Mouse (Mus musculus): ENCODE measurements around the gene Lrrc27. TPM values are rescaled to one million over a fixed set of nuclear protein-coding genes. Genes with fewer than 3 reads are reported as not detected.

Gene Lrrc27
- polyA plus RNA-seq, 1 experiment from 2014 or later = 2.6 TPM

DNA sequence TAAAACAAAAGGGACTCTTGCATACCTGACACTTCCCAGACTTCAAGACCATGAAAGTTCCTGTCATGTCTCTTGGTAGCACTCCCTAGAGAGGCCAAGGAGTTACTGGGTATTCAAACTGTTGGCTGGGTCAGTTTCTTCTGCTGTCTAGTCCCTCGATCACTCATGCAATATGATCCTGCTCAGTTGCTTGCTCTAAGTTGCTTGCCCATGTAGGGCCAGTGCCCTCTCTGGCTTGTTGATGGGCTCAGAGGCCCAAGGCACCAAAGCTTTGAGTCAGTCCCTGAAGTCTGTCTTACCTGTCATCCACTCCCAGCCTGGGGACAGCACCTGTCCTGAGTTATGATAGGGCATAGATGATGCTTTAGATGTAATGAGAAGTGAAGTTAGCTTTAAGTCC is 58.0 kb downstream of the Lrrc27 start:
- Histone ChIP-seq H3K9ac (ENCODE audit: low read depth, low read length) (no peak overlapping the region), H3K4me1 (replicated peaks; ENCODE audit: control insufficient read depth, insufficient read depth, low read length) (peaks cover 25% of the 10 kb centered on the region), H3K4me3 (ENCODE audit: low read depth, low read length) (no peak overlapping the region), H3K27me3 (replicated peaks; ENCODE audit: control insufficient read depth, insufficient read depth, low read length) (no peaks in the 10 kb centered on the region), H3K36me3 (ENCODE audit: control insufficient read depth, insufficient read depth, low read length) (no peaks in the 10 kb centered on the region), H3K27ac (ENCODE audit: low read depth, low read length) (no peak overlapping the region), H3K4me2 (no peak overlapping the region), H3K9me3 (ENCODE audit: control insufficient read depth, low read length) (no peaks in the 10 kb centered on the region)
- 79% methylated on average over 1 of the region's 1 CpGs for WGBS
- ATAC-seq (replicated peaks; ENCODE audit: low FRiP score) (no peak), DNase-seq (ENCODE audit: low spot score) (no peak)

DNA sequence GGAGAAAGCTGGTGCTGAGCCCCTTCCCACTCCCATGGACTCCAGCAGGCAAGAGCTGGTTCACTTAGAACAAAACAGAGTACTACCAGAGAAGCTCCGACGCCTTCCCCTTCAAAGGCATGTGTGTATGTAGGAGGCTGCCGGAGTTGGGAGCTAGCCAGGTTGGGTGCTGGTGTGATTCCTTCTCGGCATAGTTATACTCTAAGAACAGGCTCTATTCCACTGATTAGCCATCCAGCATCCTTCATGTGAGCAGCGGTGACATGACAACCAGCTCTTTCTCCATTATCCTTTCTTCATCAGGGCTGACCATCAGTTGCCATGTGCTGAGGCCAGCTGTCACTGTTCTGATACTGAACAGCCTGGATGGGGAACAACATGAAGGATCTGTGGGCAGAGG is 59.1 kb downstream of the Lrrc27 start:
- no peaks in the 10 kb centered on the region for H3K36me3 ChIP-seq (ENCODE audit: control insufficient read depth, insufficient read depth, low read length)
- no peak overlapping the region for H3K4me3 ChIP-seq (ENCODE audit: low read depth, low read length)
- H3K9ac ChIP-seq (ENCODE audit: low read depth, low read length) = no peak overlapping the region
- ATAC-seq (replicated peaks; ENCODE audit: low FRiP score) = no peak
- H3K4me2 ChIP-seq = no peak overlapping the region
- no peaks in the 10 kb centered on the region for H3K27me3 ChIP-seq (replicated peaks; ENCODE audit: control insufficient read depth, insufficient read depth, low read length)
- H3K9me3 ChIP-seq (ENCODE audit: control insufficient read depth, low read length) = no peaks in the 10 kb centered on the region
- WGBS = 84% methylated on average over 5 of the region's 5 CpGs
- no peak for DNase-seq (ENCODE audit: low spot score)
- H3K27ac ChIP-seq (ENCODE audit: low read depth, low read length) = no peak overlapping the region
- peaks cover 25% of the 10 kb centered on the region for H3K4me1 ChIP-seq (replicated peaks; ENCODE audit: control insufficient read depth, insufficient read depth, low read length)

DNA sequence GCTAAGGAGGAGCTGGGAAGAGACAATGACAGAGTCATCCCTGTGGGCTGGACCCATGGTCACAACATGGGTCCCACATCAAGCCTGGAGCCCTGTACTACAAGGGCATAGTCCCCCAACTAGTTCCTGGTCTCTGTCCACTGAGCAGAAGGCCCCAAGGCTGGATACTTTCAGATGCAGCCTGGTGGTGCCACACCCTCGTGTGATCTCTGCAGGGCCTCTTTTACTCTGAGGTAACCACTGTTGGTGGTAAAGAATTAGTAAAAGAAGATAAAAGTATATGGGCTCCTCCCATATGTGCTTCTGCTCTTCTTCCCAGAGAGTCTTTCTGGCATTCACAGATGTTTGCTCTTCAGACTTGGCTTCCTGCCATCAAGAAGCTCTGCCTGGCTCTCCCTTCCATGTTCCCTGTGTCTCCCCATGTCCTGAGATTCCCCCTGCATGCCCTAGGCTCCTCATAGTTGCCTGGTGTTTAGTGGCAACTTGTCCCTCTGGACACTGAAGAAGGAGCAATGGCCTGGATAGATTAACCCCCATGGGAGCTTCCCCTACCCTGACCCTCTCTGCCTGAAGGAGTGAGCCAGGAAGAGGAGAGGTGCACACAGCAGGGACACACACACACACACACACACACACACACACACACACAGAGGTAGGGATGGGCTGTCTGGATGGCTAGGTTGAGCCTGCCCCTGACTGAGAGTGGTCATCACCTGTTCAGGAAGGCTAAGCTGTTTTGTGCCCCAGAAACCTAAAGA is 60.0 kb downstream of the Lrrc27 start:
- ATAC-seq (replicated peaks; ENCODE audit: low FRiP score) = 0 out of 2 replicates have a peak, but pooled peaks have one; percentile 44

DNA sequence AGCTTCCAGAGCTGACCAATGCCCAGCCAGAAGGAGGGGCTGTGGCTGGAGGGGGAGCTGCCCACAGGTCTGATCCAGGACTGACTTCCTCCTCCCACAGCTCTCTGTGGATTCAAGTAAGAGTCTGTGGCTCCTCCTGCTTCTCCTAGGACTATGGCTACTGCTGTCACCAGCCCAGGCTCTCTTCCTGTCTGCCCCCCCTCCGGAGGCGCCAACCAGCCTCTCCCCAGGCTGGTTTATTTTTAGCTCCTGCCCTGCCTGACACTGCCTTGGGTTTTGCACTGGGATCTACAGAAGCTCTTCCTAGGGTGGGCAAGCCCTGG is 60.6 kb downstream of the Lrrc27 start:
- no peak overlapping the region for H3K4me3 ChIP-seq (ENCODE audit: low read depth, low read length)
- no peaks in the 10 kb centered on the region for H3K9me3 ChIP-seq (ENCODE audit: control insufficient read depth, low read length)
- no peak for DNase-seq (ENCODE audit: low spot score)
- peak; percentile 61 for ATAC-seq (replicated peaks; ENCODE audit: low FRiP score)
- H3K27ac ChIP-seq (ENCODE audit: low read depth, low read length) = peak overlapping the region; percentile 63; the same call in 1 of the 2 replicates
- 32% methylated on average over 2 of the region's 2 CpGs for WGBS
- H3K27me3 ChIP-seq (replicated peaks; ENCODE audit: control insufficient read depth, insufficient read depth, low read length) = no peaks in the 10 kb centered on the region
- no peak overlapping the region for H3K9ac ChIP-seq (ENCODE audit: low read depth, low read length)
- H3K4me2 ChIP-seq = 0 out of 2 replicates have a peak overlapping the region, but pooled peaks have one; percentile 14
- H3K36me3 ChIP-seq (ENCODE audit: control insufficient read depth, insufficient read depth, low read length) = no peaks in the 10 kb centered on the region
- H3K4me1 ChIP-seq (replicated peaks; ENCODE audit: control insufficient read depth, insufficient read depth, low read length) = peaks cover 25% of the 10 kb centered on the region

More for the DNA sequence above, 60.0 kb downstream of the Lrrc27 start:
- WGBS = 36% methylated on average over 1 of the region's 1 CpGs
- H3K4me1 ChIP-seq (replicated peaks; ENCODE audit: control insufficient read depth, insufficient read depth, low read length) = peaks cover 25% of the 10 kb centered on the region
- no peak overlapping the region for H3K4me3 ChIP-seq (ENCODE audit: low read depth, low read length)
- H3K4me2 ChIP-seq = 0 out of 2 replicates have a peak overlapping the region, but pooled peaks have one; percentile 14
- H3K9me3 ChIP-seq (ENCODE audit: control insufficient read depth, low read length) = no peaks in the 10 kb centered on the region
- no peak for DNase-seq (ENCODE audit: low spot score)
- no peaks in the 10 kb centered on the region for H3K27me3 ChIP-seq (replicated peaks; ENCODE audit: control insufficient read depth, insufficient read depth, low read length)
- no peak overlapping the region; the same call in 1 of the 2 replicates for H3K9ac ChIP-seq (ENCODE audit: low read depth, low read length)
- no peaks in the 10 kb centered on the region for H3K36me3 ChIP-seq (ENCODE audit: control insufficient read depth, insufficient read depth, low read length)
- H3K27ac ChIP-seq (ENCODE audit: low read depth, low read length) = peak overlapping the region; percentile 63

DNA sequence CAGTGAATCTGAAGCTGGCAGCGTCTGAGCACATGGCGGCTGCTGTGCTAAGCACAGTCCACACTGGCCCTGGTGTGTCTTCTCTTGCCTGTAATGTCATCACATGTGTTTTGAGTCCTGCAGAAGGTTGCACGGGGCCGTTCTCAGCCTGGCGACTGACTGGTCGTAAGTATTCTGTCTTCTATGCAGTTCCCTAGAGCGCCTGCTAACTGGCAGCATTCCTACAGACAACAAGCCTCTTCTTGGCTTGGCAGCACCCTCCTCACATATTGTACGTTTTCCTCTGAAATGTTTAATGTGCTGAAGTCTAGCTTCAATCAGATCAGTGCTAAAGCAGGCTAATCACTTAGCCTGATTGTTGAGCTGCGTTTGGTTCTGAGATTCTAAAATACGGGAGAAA is 62.8 kb downstream of the Lrrc27 start:
- peaks cover 26% of the 10 kb centered on the region for H3K4me1 ChIP-seq (replicated peaks; ENCODE audit: control insufficient read depth, insufficient read depth, low read length)
- DNase-seq (ENCODE audit: low spot score) (no peak), ATAC-seq (replicated peaks; ENCODE audit: low FRiP score) (no peak)
- no peak overlapping the region for H3K9ac ChIP-seq (ENCODE audit: low read depth, low read length)
- no peaks in the 10 kb centered on the region for H3K27me3 ChIP-seq (replicated peaks; ENCODE audit: control insufficient read depth, insufficient read depth, low read length)
- no peaks in the 10 kb centered on the region for H3K36me3 ChIP-seq (ENCODE audit: control insufficient read depth, insufficient read depth, low read length)
- H3K9me3 ChIP-seq (ENCODE audit: control insufficient read depth, low read length) = no peaks in the 10 kb centered on the region
- no peak overlapping the region for H3K4me2 ChIP-seq
- no peak overlapping the region for H3K27ac ChIP-seq (ENCODE audit: low read depth, low read length)
- no peak overlapping the region for H3K4me3 ChIP-seq (ENCODE audit: low read depth, low read length)
- 74% methylated on average over 10 of the region's 10 CpGs for WGBS

DNA sequence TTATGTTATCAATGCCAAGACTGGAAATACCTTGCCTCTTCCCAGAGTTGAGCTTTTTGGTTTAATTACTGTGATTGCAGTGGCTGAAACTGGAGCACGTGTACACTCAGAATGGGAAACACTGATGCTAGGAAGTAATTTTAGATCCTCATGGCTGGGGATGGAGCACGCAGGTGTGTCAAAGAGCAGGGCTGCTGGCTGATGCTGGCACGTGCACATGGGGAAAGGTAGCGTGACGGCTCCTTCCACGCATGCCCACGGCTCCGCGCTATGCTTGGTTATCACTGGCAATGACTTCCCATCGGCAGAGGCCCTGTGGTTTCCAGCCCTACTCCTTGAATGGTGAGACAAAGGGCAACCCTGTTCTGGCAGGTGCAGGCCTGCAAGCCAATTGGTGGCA is 63.4 kb downstream of the Lrrc27 start:
- no peak overlapping the region for H3K4me3 ChIP-seq (ENCODE audit: low read depth, low read length)
- H3K9me3 ChIP-seq (ENCODE audit: control insufficient read depth, low read length) = no peaks in the 10 kb centered on the region
- 90% methylated on average over 10 of the region's 10 CpGs for WGBS
- no peak overlapping the region for H3K4me2 ChIP-seq
- H3K9ac ChIP-seq (ENCODE audit: low read depth, low read length) = no peak overlapping the region
- H3K27ac ChIP-seq (ENCODE audit: low read depth, low read length) = no peak overlapping the region
- no peak for ATAC-seq (replicated peaks; ENCODE audit: low FRiP score)
- H3K27me3 ChIP-seq (replicated peaks; ENCODE audit: control insufficient read depth, insufficient read depth, low read length) = no peaks in the 10 kb centered on the region
- H3K4me1 ChIP-seq (replicated peaks; ENCODE audit: control insufficient read depth, insufficient read depth, low read length) = peaks cover 32% of the 10 kb centered on the region
- no peak for DNase-seq (ENCODE audit: low spot score)
- H3K36me3 ChIP-seq (ENCODE audit: control insufficient read depth, insufficient read depth, low read length) = no peaks in the 10 kb centered on the region

DNA sequence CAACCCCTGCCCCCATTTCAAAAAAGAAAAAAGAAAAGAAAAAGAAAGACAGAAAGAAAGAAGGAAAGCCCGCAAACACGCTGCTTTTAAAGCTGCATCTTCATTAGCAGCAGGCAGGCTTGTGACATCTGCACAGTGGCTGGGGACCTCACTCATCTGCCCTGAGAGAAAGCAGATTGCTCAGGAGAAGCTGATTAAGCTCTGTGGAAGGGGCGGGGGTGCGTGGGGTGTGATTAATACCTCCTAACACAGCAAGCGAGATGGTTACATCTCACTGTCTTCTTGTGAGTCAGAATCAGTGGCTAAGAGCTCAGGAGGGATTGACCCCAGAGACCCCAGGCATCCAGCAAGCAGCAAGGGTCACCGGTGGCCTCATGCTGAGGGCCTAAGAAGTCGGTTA is 64.7 kb downstream of the Lrrc27 start:
- WGBS = 80% methylated on average over 7 of the region's 7 CpGs
- DNase-seq (ENCODE audit: low spot score) (no peak), ATAC-seq (replicated peaks; ENCODE audit: low FRiP score) (no peak)
- H3K36me3 ChIP-seq (ENCODE audit: control insufficient read depth, insufficient read depth, low read length) = no peaks in the 10 kb centered on the region
- no peak overlapping the region for H3K4me3 ChIP-seq (ENCODE audit: low read depth, low read length)
- H3K27ac ChIP-seq (ENCODE audit: low read depth, low read length) = no peak overlapping the region
- H3K9ac ChIP-seq (ENCODE audit: low read depth, low read length) = no peak overlapping the region
- peaks cover 28% of the 10 kb centered on the region for H3K4me1 ChIP-seq (replicated peaks; ENCODE audit: control insufficient read depth, insufficient read depth, low read length)
- H3K9me3 ChIP-seq (ENCODE audit: control insufficient read depth, low read length) = no peaks in the 10 kb centered on the region
- H3K27me3 ChIP-seq (replicated peaks; ENCODE audit: control insufficient read depth, insufficient read depth, low read length) = no peaks in the 10 kb centered on the region
- H3K4me2 ChIP-seq = no peak overlapping the region

DNA sequence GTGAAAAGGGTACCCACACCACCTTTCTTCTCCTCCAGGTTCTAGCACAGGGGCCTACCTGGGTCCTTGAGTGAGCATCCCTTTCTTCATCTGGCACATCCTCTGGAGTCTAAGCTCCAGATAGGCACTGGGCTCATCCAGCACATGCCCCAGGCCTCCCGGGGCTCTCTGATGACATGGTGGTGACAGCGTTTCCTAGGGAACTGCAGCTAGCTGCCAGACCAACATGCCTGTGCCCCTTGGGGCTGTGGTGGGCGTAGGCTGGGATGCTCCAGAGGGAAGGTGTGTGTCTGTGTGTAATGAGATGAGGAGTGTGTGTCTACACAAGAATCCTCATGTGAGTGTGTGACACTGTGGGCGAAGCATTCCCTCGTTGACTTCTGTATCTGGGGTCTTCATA is 66.8 kb downstream of the Lrrc27 start:
- 81% methylated on average over 5 of the region's 5 CpGs for WGBS
- Histone ChIP-seq H3K4me2 (no peak overlapping the region), H3K27ac (ENCODE audit: low read depth, low read length) (no peak overlapping the region)

DNA sequence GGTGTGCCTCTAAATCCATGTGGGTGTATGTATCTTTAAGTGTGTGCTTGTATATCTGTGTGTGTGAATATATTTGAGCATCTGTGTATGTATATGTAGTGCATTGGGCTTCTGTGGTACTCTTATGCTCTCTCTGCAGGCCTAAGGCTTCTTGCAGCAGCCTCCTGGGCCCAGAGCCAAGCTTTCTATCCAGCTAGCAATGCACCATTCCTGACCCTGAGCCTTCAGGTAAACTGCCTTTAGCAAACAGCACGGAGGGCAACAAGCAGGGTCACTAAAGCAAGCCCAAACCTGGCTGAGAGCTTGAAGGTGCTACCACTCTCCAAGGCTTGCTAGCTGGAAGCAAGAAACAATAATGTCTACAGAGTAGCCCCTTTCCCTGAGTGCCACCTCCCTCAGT is 67.3 kb downstream of the Lrrc27 start:
- Histone ChIP-seq H3K9ac (ENCODE audit: low read depth, low read length) (no peak overlapping the region), H3K9me3 (ENCODE audit: control insufficient read depth, low read length) (no peaks in the 10 kb centered on the region), H3K36me3 (ENCODE audit: control insufficient read depth, insufficient read depth, low read length) (no peaks in the 10 kb centered on the region), H3K4me2 (no peak overlapping the region), H3K27me3 (replicated peaks; ENCODE audit: control insufficient read depth, insufficient read depth, low read length) (no peaks in the 10 kb centered on the region), H3K4me1 (replicated peaks; ENCODE audit: control insufficient read depth, insufficient read depth, low read length) (peaks cover 12% of the 10 kb centered on the region), H3K27ac (ENCODE audit: low read depth, low read length) (no peak overlapping the region), H3K4me3 (ENCODE audit: low read depth, low read length) (no peak overlapping the region)
- WGBS = 53% methylated on average over 1 of the region's 1 CpGs
- DNase-seq (ENCODE audit: low spot score) = no peak
- no peak for ATAC-seq (replicated peaks; ENCODE audit: low FRiP score)

More for the DNA sequence above, 66.8 kb downstream of the Lrrc27 start:
- H3K9me3 ChIP-seq (ENCODE audit: control insufficient read depth, low read length) = no peaks in the 10 kb centered on the region
- no peak for DNase-seq (ENCODE audit: low spot score)
- no peak overlapping the region for H3K9ac ChIP-seq (ENCODE audit: low read depth, low read length)
- no peak for ATAC-seq (replicated peaks; ENCODE audit: low FRiP score)
- H3K4me3 ChIP-seq (ENCODE audit: low read depth, low read length) = no peak overlapping the region
- no peaks in the 10 kb centered on the region for H3K36me3 ChIP-seq (ENCODE audit: control insufficient read depth, insufficient read depth, low read length)
- H3K4me1 ChIP-seq (replicated peaks; ENCODE audit: control insufficient read depth, insufficient read depth, low read length) = peaks cover 12% of the 10 kb centered on the region
- no peaks in the 10 kb centered on the region for H3K27me3 ChIP-seq (replicated peaks; ENCODE audit: control insufficient read depth, insufficient read depth, low read length)
